Mouse (Mus musculus): ENCODE measurements around the gene Hyal1. TPM values are rescaled to one million over a fixed set of nuclear protein-coding genes. Genes with fewer than 3 reads are reported as not detected.

The Hyal1 gene
- total and polyA plus RNA-seq, 2 experiments from 2014 or later = 6.0 to 21.3 TPM

DNA sequence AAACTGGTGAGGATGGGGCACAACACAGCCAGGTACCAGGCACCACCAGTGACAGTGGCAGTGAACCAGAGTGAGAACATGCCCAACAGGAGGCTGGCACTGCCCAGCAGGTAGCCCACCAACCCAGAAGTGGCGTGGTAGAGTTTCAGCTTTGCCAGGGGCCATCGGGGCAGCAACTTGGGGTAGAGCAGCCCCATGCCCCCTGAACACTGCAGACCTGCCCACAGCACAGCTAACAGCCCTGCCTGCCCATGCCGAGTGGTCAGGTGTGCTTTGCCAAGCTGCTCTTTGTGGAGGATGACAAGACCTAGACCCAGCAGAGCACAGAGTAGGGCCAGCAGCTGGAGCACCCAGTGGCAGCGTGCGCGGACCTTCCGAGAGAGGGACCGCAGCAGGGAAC lies 36.8 kb upstream of the Hyal1 start:
- H3K9me3 ChIP-seq (replicated peaks; ENCODE audit: control insufficient read depth, low read length) = no peaks in the 10 kb centered on the region
- WGBS = 94% methylated on average over 8 of the region's 8 CpGs
- no peak for DNase-seq (ENCODE audit: low spot score)
- H3K36me3 ChIP-seq (replicated peaks; ENCODE audit: control insufficient read depth, insufficient read depth, low read length) = peaks cover 47% of the 10 kb centered on the region
- no peaks in the 10 kb centered on the region for H3K27me3 ChIP-seq (ENCODE audit: control insufficient read depth, insufficient read depth, low read length)
- H3K4me1 ChIP-seq (ENCODE audit: control insufficient read depth, insufficient read depth) = peaks cover 38% of the 10 kb centered on the region
- no peak overlapping the region for H3K4me3 ChIP-seq (ENCODE audit: low read depth, low read length)
- no peak overlapping the region for H3K9ac ChIP-seq (replicated peaks; ENCODE audit: low read depth, low read length)
- no peak for TF ChIP-seq EP300 (IDR thresholded peaks at IDR 0.05; ENCODE audit: low read depth)
- no peak for TF ChIP-seq CTCF (IDR thresholded peaks at IDR 0.05; ENCODE audit: low read depth)
- H3K27ac ChIP-seq (ENCODE audit: low read depth) = no peak overlapping the region
- H3K4me2 ChIP-seq (ENCODE audit: low read depth, low read length) = no peak overlapping the region
- no peak for ATAC-seq (ENCODE audit: insufficient read depth, low read depth)

DNA sequence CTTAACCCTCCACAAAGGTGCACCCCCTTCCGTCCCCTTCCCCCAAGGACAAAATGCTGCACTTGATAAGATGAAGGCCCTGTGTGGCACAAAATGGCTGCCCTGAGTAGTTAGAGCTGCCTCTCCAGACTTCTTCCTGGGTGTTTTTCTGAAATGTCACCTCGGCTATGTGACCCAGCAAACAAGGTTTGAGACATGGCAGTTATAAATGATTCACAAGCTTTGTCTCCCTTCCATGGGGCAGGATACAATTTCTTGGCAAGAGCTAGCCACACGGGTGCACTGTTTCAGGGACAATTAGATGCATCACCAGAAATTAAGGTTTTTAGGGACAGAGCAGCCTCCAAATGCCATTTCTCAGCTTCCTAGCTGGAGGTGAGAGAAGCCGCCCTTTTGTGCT lies 36.3 kb upstream of the Hyal1 start:
- 61% methylated on average over 4 of the region's 4 CpGs for WGBS
- no peak for DNase-seq (ENCODE audit: low spot score)
- no peak for TF ChIP-seq EP300 (IDR thresholded peaks at IDR 0.05; ENCODE audit: low read depth)
- TF ChIP-seq CTCF (IDR thresholded peaks at IDR 0.05; ENCODE audit: low read depth) = no peak
- Histone ChIP-seq H3K9ac (replicated peaks; ENCODE audit: low read depth, low read length) (no peak overlapping the region), H3K36me3 (replicated peaks; ENCODE audit: control insufficient read depth, insufficient read depth, low read length) (peaks cover 47% of the 10 kb centered on the region), H3K9me3 (replicated peaks; ENCODE audit: control insufficient read depth, low read length) (no peaks in the 10 kb centered on the region), H3K4me3 (ENCODE audit: low read depth, low read length) (no peak overlapping the region), H3K27me3 (ENCODE audit: control insufficient read depth, insufficient read depth, low read length) (no peaks in the 10 kb centered on the region), H3K27ac (ENCODE audit: low read depth) (no peak overlapping the region), H3K4me1 (ENCODE audit: control insufficient read depth, insufficient read depth) (peaks cover 34% of the 10 kb centered on the region), H3K4me2 (ENCODE audit: low read depth, low read length) (no peak overlapping the region)
- ATAC-seq (ENCODE audit: insufficient read depth, low read depth) = no peak

DNA sequence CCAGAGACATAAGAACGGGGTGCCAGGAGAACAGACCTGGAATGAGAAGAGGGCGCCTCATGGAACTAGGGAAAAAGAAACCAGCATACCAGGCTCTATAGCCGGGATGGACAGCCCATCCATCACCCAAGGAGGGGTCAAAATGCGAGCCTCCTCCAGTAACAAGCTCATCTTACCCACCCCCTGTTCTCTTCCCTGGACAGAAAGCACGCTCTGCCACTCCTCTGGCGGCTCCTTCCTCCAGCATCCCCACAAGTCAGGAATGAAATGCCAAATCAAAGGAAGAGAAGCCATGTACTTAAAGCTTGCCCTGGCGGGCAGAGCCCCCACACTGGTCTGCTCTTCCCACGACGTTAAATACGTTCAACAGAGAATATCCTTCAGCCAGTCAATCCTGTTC lies 35.7 kb upstream of the Hyal1 start:
- Histone ChIP-seq H3K27ac (ENCODE audit: low read depth) (no peak overlapping the region), H3K36me3 (replicated peaks; ENCODE audit: control insufficient read depth, insufficient read depth, low read length) (peaks cover 47% of the 10 kb centered on the region)

DNA sequence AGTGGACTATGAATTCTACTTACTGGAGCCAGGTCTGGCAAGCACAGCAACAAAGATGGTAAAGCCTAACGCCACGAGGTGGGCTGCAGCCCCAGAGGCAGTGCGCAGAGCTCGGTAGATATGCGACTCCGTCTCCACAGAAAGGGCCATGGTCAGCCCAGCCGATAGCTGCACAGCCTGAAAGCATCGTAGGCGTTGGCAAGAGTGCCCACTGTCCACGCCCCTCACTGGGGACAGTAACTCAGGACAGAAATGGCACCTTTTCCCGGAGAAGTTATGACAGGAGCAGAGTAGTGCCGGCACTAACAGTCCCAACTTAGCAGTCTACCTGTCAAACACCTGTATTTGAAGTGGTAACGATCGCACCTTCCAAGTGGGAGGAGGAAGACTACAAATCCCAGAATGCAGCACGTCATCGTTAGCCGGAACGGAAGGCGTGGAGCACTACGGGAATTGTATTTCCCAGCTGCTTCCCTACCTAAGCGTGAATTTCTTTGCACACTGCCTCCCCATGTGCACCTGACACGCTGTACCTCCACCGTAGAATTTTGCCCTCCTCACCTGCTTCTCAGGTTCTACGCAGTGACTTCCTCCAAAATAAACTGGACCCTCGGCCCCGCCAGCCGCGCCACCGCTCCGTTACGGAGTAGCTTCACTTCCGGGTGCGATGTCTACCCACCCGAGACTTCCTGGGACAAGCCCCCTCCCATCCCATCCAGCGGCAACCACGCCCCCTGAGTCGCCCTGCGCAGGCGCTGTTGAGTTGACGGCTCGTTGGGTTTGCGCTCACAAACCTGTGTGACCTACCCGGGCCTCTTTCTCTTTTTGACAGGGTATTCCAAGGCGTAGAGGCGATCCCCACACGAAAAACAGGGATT lies 35.0 kb upstream of the Hyal1 start, which contains the start of the genes Cyb561d2 and Nprl2:
Cyb561d2 (minus strand) TSS at position 720 of the 878 bp plus-strand sequence.
Nprl2 (plus strand) TSS at position 753 of the 878 bp plus-strand sequence.
- Histone ChIP-seq H3K36me3 (replicated peaks; ENCODE audit: control insufficient read depth, insufficient read depth, low read length) (peaks cover 44% of the 10 kb centered on the region), H3K9me3 (replicated peaks; ENCODE audit: control insufficient read depth, low read length) (no peaks in the 10 kb centered on the region), H3K27me3 (ENCODE audit: control insufficient read depth, insufficient read depth, low read length) (no peaks in the 10 kb centered on the region), H3K9ac (replicated peaks; ENCODE audit: low read depth, low read length) (peak within 1 kb of the TSS; percentile 56), H3K27ac (ENCODE audit: low read depth) (peak within 1 kb of the TSS; percentile 26), H3K4me3 (ENCODE audit: low read depth, low read length) (peak within 1 kb of the TSS; percentile 81), H3K4me1 (ENCODE audit: control insufficient read depth, insufficient read depth) (peaks cover 27% of the 10 kb centered on the region), H3K4me2 (ENCODE audit: low read depth, low read length) (peak within 1 kb of the TSS; percentile 91)
- TF ChIP-seq EP300 (IDR thresholded peaks at IDR 0.05; ENCODE audit: low read depth) (no peak), CTCF (IDR thresholded peaks at IDR 0.05; ENCODE audit: low read depth) (no peak)
- ATAC-seq (ENCODE audit: insufficient read depth, low read depth) (peak; percentile 89), DNase-seq (ENCODE audit: low spot score) (peak; percentile 90)
- WGBS = under 1% methylated on average over 46 of the region's 46 CpGs

More for the DNA sequence above, 35.7 kb upstream of the Hyal1 start:
- H3K9me3 ChIP-seq (replicated peaks; ENCODE audit: control insufficient read depth, low read length) = no peaks in the 10 kb centered on the region
- DNase-seq (ENCODE audit: low spot score) = no peak
- H3K9ac ChIP-seq (replicated peaks; ENCODE audit: low read depth, low read length) = no peak overlapping the region
- peaks cover 29% of the 10 kb centered on the region for H3K4me1 ChIP-seq (ENCODE audit: control insufficient read depth, insufficient read depth)
- H3K4me3 ChIP-seq (ENCODE audit: low read depth, low read length) = peak overlapping the region; percentile 81
- no peak for ATAC-seq (ENCODE audit: insufficient read depth, low read depth)
- 35% methylated on average over 10 of the region's 10 CpGs for WGBS
- peak overlapping the region; percentile 91 for H3K4me2 ChIP-seq (ENCODE audit: low read depth, low read length)
- TF ChIP-seq CTCF (IDR thresholded peaks at IDR 0.05; ENCODE audit: low read depth) = no peak
- no peak for TF ChIP-seq EP300 (IDR thresholded peaks at IDR 0.05; ENCODE audit: low read depth)
- H3K27me3 ChIP-seq (ENCODE audit: control insufficient read depth, insufficient read depth, low read length) = no peaks in the 10 kb centered on the region

DNA sequence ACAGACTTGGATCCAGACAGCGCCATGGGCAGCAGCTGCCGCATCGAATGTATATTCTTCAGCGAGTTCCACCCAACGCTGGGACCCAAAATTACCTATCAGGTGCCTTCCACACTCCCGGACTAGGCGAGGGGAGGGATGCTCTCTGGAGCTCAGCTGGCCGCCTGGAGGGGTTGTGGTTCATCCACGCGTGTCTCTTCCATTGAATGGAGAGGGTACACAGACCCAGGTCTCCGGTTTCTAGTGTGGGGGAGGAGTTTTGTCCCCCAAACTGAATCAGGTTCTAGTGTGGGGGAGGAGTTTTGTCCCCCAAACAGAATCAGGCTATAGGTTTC lies 34.4 kb upstream of the Hyal1 start:
- Histone ChIP-seq H3K36me3 (replicated peaks; ENCODE audit: control insufficient read depth, insufficient read depth, low read length) (peaks cover 38% of the 10 kb centered on the region), H3K4me2 (ENCODE audit: low read depth, low read length) (peak overlapping the region; percentile 91), H3K9me3 (replicated peaks; ENCODE audit: control insufficient read depth, low read length) (no peaks in the 10 kb centered on the region), H3K4me1 (ENCODE audit: control insufficient read depth, insufficient read depth) (peaks cover 26% of the 10 kb centered on the region), H3K4me3 (ENCODE audit: low read depth, low read length) (peak overlapping the region; percentile 81), H3K9ac (replicated peaks; ENCODE audit: low read depth, low read length) (peak overlapping the region; percentile 56), H3K27ac (ENCODE audit: low read depth) (peak overlapping the region; percentile 26; the same call in 1 of the 2 replicates), H3K27me3 (ENCODE audit: control insufficient read depth, insufficient read depth, low read length) (no peaks in the 10 kb centered on the region)
- WGBS = under 1% methylated on average over 11 of the region's 11 CpGs
- no peak for DNase-seq (ENCODE audit: low spot score)
- ATAC-seq (ENCODE audit: insufficient read depth, low read depth) = no peak
- TF ChIP-seq CTCF (IDR thresholded peaks at IDR 0.05; ENCODE audit: low read depth) (no peak), EP300 (IDR thresholded peaks at IDR 0.05; ENCODE audit: low read depth) (no peak)

All from heart, postnatal 0 days (tissue).